Mouse (Mus musculus): ENCODE measurements around the gene Asdurf. TPM values are rescaled to one million over a fixed set of nuclear protein-coding genes. Genes with fewer than 3 reads are reported as not detected.

The Asdurf gene
- total RNA-seq, 2 experiments from 2014 or later = 6.9 TPM; not detected in 1

Other genes with a start within 250 kb of the Asdurf start
- gene 1700019A02Rik, start 165.0 kb downstream of the Asdurf start, total RNA-seq (2021) = not detected
- 10 to 100 TPM; 20.1 to 21.9 TPM for gene Pms1, start 55.6 kb downstream of the Asdurf start, total RNA-seq (2021)
- 1 to 10 TPM; 6.5 to 8.2 TPM for gene Ormdl1, start 55.5 kb downstream of the Asdurf start, total RNA-seq (2021)
- gene Gm28778, start 55.5 kb downstream of the Asdurf start, total RNA-seq (2021) = not detected
- 10 to 100 TPM; 16.2 to 19.6 TPM for gene Osgepl1, start 39.0 kb downstream of the Asdurf start, total RNA-seq (2021)
- gene Gm28551, start within 50 bp of the Asdurf start, total RNA-seq (2021) = not detected
- 10 to 100 TPM; 20.6 to 27.0 TPM for gene Asnsd1, start 133 bp upstream of the Asdurf start, total RNA-seq (2021)

Data from layer of hippocampus, postnatal 25 days (tissue).